Mouse (Mus musculus) embryonic facial prominence, embryonic 14.5 days (tissue): ENCODE measurements around the gene Baz1a. TPM values are rescaled to one million over a fixed set of nuclear protein-coding genes. Genes with fewer than 3 reads are reported as not detected.

ENCODE experiments used
- ATAC-seq: fragments of 200-750 bp; cut with Nextera tagmentation; 2 replicates; pipeline ENCODE4 v1.8.0; 2017; ENCODE audit warnings: low read depth, moderate number of reproducible peaks, moderate TSS enrichment
- DNase-seq: peaks from one replicate; pipeline ENCODE4 v3.0.0-alpha.2; 2015; ENCODE audit warnings: low spot score
- H3K27ac ChIP-seq: fragments of 300-500 bp; sonication (generic); replicated peaks from 2 replicates; pipeline ENCODE4 v1.5.1; 2014; ENCODE audit warnings: low read depth, mild to moderate bottlenecking, low read length, moderate library complexity
- H3K27me3 ChIP-seq: fragments of 300-500 bp; sonication (generic); replicated peaks from 2 replicates; pipeline ENCODE4 v1.6.1; 2014; ENCODE audit warnings: low read length; ENCODE audit not compliant: control insufficient read depth, insufficient read depth
- H3K36me3 ChIP-seq: fragments of 300-500 bp; sonication (generic); 2 replicates; pipeline ENCODE4 v1.6.1; 2014; ENCODE audit warnings: low read length, mixed read lengths; ENCODE audit not compliant: control insufficient read depth, insufficient read depth
- H3K4me1 ChIP-seq: fragments of 300-500 bp; sonication (generic); 2 replicates; pipeline ENCODE4 v1.6.1; 2014; ENCODE audit warnings: antibody characterized with exemption, low read length; ENCODE audit not compliant: control insufficient read depth, insufficient read depth
- H3K4me2 ChIP-seq: fragments of 300-500 bp; sonication (generic); 2 replicates; pipeline ENCODE4 v1.6.1; 2014; ENCODE audit warnings: low read depth, mild to moderate bottlenecking, low read length, moderate library complexity, mixed read lengths
- H3K4me3 ChIP-seq: fragments of 300-500 bp; sonication (generic); 2 replicates; pipeline ENCODE4 v1.5.1; 2014; ENCODE audit warnings: low read depth, mild to moderate bottlenecking, low read length
- H3K9ac ChIP-seq: fragments of 300-500 bp; sonication (generic); 2 replicates; pipeline ENCODE4 v1.6.1; 2014; ENCODE audit warnings: low read depth, mild to moderate bottlenecking, low read length, moderate library complexity, mixed read lengths
- H3K9me3 ChIP-seq: fragments of 300-500 bp; sonication (generic); 2 replicates; pipeline ENCODE4 v1.6.1; 2016; ENCODE audit warnings: low read length; ENCODE audit not compliant: control insufficient read depth
- WGBS: fragments of 180-500 bp; shearing (Covaris S2); extraction: QIAGEN DNeasy Blood & Tissue Kit; methylation state at CpG from one replicate; pipeline ENCODE4 v1.1.7; 2014; 5-methylcytosine and 5-hydroxymethylcytosine counted together
- polyA plus RNA-seq: library from polyadenylated mRNA; unstranded; fragments of >200 nt; fragmentation: Nextera tagmentation; extraction: Ambion mirVana; gene quantifications from 2 replicates; pipeline ENCODE4 v1.2.1, GENCODE M21; 2014

Gene Baz1a
- polyA plus RNA-seq, 1 experiment from 2014 or later = 19.2 TPM

- Histone ChIP-seq H3K9me3 (no peaks in the 10 kb centered on the region), H3K27ac (no peak overlapping the region), H3K36me3 (no peaks in the 10 kb centered on the region), H3K4me3 (no peak overlapping the region), H3K4me1 (no peaks in the 10 kb centered on the region), H3K27me3 (no peaks in the 10 kb centered on the region), H3K4me2 (no peak overlapping the region), H3K9ac (no peak overlapping the region)
- WGBS = 81% methylated on average over 14 of the region's 14 CpGs
- no peak for ATAC-seq
- no peak for DNase-seq
These were observed 15.0 kb downstream of the Baz1a start for GRCm38 (mm10) chr12:54999016-54999690.

DNA sequence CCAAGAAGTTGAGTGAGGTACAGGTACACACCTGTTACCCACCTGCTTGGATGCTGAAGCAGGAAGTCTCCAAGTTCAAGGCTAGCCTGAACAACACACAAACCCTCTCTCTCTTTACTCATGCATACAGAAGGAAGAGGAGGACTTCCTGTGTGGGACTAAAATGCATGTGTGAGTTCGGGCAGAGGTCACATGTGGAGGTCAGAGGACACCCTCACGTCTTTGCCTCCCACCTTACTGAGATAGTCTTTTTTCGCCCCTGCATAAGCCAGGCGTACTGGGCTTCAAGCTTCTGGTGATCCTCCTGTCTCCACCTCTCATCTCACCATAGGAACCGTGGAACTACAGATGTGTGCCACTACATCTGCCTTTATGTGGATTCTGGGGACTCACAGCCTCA lies 15.7 kb downstream of the Baz1a start:
- Histone ChIP-seq H3K27ac (no peak overlapping the region), H3K36me3 (no peaks in the 10 kb centered on the region), H3K27me3 (no peaks in the 10 kb centered on the region), H3K4me2 (no peak overlapping the region), H3K4me1 (no peaks in the 10 kb centered on the region), H3K9me3 (no peaks in the 10 kb centered on the region), H3K9ac (no peak overlapping the region), H3K4me3 (no peak overlapping the region)
- ATAC-seq (no peak), DNase-seq (no peak)
- WGBS = 65% methylated on average over 5 of the region's 5 CpGs

DNA sequence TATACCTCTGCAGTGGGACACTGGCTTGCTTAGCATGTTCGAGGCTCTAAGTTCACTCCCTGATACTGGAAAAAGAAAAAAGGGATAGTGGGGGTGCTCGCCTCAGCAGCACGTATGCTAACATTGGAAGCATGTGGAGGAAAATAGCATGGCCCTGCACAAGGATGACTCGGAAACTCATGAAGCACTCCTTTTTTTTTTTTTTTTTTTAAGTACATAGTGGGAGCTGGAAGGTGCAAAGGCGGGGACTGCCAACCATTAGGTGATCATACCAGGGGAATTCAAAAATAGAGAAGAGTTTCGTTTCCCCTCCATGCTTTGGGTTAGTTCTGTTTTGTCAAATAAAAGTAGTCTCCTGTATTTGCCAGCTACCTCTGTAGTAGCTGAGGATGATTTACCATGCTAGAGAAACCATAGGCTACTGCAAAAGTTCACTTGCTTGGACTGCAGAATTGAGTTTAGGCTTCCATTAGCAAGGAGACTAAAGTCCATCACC lies 17.1 kb downstream of the Baz1a start:
- Histone ChIP-seq H3K9me3 (no peaks in the 10 kb centered on the region), H3K4me2 (no peak overlapping the region), H3K9ac (no peak overlapping the region), H3K4me1 (no peaks in the 10 kb centered on the region), H3K27ac (no peak overlapping the region), H3K36me3 (no peaks in the 10 kb centered on the region), H3K4me3 (no peak overlapping the region), H3K27me3 (no peaks in the 10 kb centered on the region)
- no peak for DNase-seq
- WGBS = 87% methylated on average over 6 of the region's 6 CpGs
- no peak for ATAC-seq

- peak; percentile 22; the same call in 1 of the 2 replicates for ATAC-seq
- Histone ChIP-seq H3K4me1 (no peaks in the 10 kb centered on the region), H3K27ac (no peak overlapping the region)
These were observed 18.2 kb downstream of the Baz1a start for GRCm38 (mm10) chr12:54995965-54996364.

GRCm38 (mm10) chr12:54994418-54994817 lies 19.7 kb downstream of the Baz1a start:
- 81% methylated on average over 4 of the region's 4 CpGs for WGBS
- Histone ChIP-seq H3K9me3 (no peaks in the 10 kb centered on the region), H3K27ac (no peak overlapping the region), H3K36me3 (no peaks in the 10 kb centered on the region), H3K27me3 (no peaks in the 10 kb centered on the region), H3K4me3 (no peak overlapping the region), H3K4me1 (no peaks in the 10 kb centered on the region), H3K4me2 (no peak overlapping the region), H3K9ac (no peak overlapping the region)
- ATAC-seq = no peak
- no peak for DNase-seq

More at GRCm38 (mm10) chr12:54995965-54996364, 18.2 kb downstream of the Baz1a start:
- no peaks in the 10 kb centered on the region for H3K27me3 ChIP-seq
- H3K9ac ChIP-seq = no peak overlapping the region
- H3K9me3 ChIP-seq = no peaks in the 10 kb centered on the region
- no peaks in the 10 kb centered on the region for H3K36me3 ChIP-seq
- H3K4me2 ChIP-seq = no peak overlapping the region
- 55% methylated on average over 3 of the region's 3 CpGs for WGBS
- peak; percentile 29 for DNase-seq
- no peak overlapping the region for H3K4me3 ChIP-seq

DNA sequence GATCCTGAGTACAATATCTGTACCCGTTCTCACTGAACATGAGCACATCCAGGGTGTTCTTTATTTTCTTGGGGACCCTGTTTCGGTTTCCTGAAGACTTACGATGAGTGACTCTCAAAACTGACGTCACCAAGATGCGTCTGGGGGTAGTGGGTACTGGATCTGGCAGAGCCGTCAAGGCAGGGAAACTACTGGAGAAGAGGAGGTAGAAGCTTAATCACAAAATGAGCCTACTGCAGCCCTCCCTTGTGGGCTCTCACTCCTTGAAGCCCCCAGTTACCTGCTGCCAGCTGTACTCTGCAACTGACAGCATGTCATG lies 20.1 kb downstream of the Baz1a start:
- Histone ChIP-seq H3K27ac (no peak overlapping the region), H3K4me1 (no peaks in the 10 kb centered on the region), H3K36me3 (no peaks in the 10 kb centered on the region), H3K4me3 (no peak overlapping the region), H3K4me2 (no peak overlapping the region), H3K9ac (no peak overlapping the region), H3K9me3 (no peaks in the 10 kb centered on the region), H3K27me3 (no peaks in the 10 kb centered on the region)
- 76% methylated on average over 6 of the region's 6 CpGs for WGBS
- DNase-seq = no peak
- ATAC-seq = no peak

DNA sequence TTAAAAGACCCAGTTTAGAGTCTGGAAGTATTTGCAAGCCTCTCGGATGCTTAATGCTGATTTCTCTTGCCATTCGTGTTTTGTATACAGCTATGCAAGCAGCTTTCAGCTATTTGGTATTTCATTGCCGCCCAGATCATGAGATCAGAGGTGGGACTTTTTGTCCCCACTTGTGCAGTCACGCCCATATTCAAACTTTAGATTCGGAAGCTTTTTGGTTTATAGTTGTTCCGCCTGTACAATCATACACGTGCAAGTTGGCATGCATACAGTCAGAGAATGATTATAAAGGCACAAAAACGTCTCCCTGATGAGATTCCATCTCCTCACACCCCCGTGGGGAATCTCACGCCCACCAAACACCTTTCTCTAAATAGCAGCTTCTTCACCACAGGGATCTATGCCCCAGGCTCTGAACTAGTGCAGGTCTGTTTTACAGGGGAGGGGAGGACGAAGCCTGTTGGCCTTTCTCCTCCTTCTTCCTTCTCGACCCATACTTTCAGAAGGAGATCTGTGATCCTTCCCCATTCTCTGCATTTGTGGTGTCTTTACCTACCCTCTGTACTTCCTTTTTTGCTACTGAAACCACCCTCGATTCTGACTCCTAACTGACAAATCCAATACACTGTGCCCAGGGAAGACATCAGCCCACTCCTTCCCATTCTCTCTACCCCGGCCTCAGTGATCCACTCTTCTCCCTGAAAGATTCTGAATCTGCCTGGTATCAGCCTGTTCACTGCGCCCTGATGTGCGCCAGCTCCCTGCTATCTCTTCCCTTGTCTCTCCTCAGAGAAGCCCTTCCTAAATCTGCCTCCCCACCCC lies 20.7 kb downstream of the Baz1a start:
- H3K36me3 ChIP-seq = no peaks in the 10 kb centered on the region
- no peaks in the 10 kb centered on the region for H3K9me3 ChIP-seq
- H3K27ac ChIP-seq = no peak overlapping the region
- no peak overlapping the region for H3K4me2 ChIP-seq
- no peak for DNase-seq
- no peak for ATAC-seq
- no peak overlapping the region for H3K9ac ChIP-seq
- H3K4me1 ChIP-seq = no peaks in the 10 kb centered on the region
- 60% methylated on average over 16 of the region's 16 CpGs for WGBS
- no peak overlapping the region for H3K4me3 ChIP-seq
- no peaks in the 10 kb centered on the region for H3K27me3 ChIP-seq

GRCm38 (mm10) chr12:54992814-54993213 lies 21.3 kb downstream of the Baz1a start:
- Histone ChIP-seq H3K9me3 (no peaks in the 10 kb centered on the region), H3K4me2 (no peak overlapping the region), H3K36me3 (no peaks in the 10 kb centered on the region), H3K27ac (no peak overlapping the region), H3K4me1 (no peaks in the 10 kb centered on the region), H3K4me3 (no peak overlapping the region), H3K27me3 (no peaks in the 10 kb centered on the region), H3K9ac (no peak overlapping the region)
- DNase-seq (no peak), ATAC-seq (no peak)
- 89% methylated on average over 3 of the region's 3 CpGs for WGBS
